8 mouse cellular contexts compared by ENCODE assay signal in genomic region chr4:81563574-81563973, GRCm38 (mm10).
DNase-seq lines count a peak whose midpoint lies in the region; ATAC-seq lines count a peak whose summit lies in the region.

No protein-coding gene starts in this region.

- no peaks in the 10 kb centered on the region for H3K36me3 ChIP-seq in heart, embryonic 15.5 days

- no peak; the same call in 1 of the 2 replicates for ATAC-seq in heart, embryonic 15.5 days (replicated peaks; ENCODE audit: insufficient number of reproducible peaks, insufficient read depth, low FRiP score, low read depth)

- peak; percentile 23 for DNase-seq in embryo, embryonic 10 days (ENCODE audit: low spot score)
- no peak for DNase-seq in embryo, embryonic 9.5 days (ENCODE audit: extremely low spot score)
- DNase-seq in kidney, postnatal 4 days = peak; percentile 16 to 36
- no peak for DNase-seq in kidney, postnatal 10 days
- peak; percentile 73 for DNase-seq in lung, postnatal 36 days
- no peak for DNase-seq in adrenal gland, postnatal 25 days
- no peak for DNase-seq in ovary, adult 18-20 months (ENCODE audit: low spot score)

- peak overlapping the region; percentile 39 for H3K4me2 ChIP-seq in heart, embryonic 15.5 days

- no peaks in the 10 kb centered on the region for H3K27me3 ChIP-seq in heart, embryonic 15.5 days

- peak overlapping the region; percentile 23; the same call in 1 of the 2 replicates for H3K9ac ChIP-seq in heart, embryonic 15.5 days

- WGBS in heart, embryonic 15.5 days = 16% methylated on average over 10 of the region's 10 CpGs

- no peak overlapping the region for H3K4me3 ChIP-seq in heart, embryonic 15.5 days

- H3K27ac ChIP-seq in heart, embryonic 15.5 days = peak overlapping the region; percentile 68

- H3K4me1 ChIP-seq in heart, embryonic 15.5 days (replicated peaks) = peaks cover 34% of the 10 kb centered on the region

- H3K9me3 ChIP-seq in heart, embryonic 15.5 days (replicated peaks) = no peaks in the 10 kb centered on the region

Comparison
In these comparisons a context has a peak if more than half of its experiments do, and no peak if none do; other contexts are left out.
1. DNase-seq: peak in embryo, embryonic 10 days (single experiment), kidney, postnatal 4 days (2 of 2) and lung, postnatal 36 days (single experiment); none in embryo, embryonic 9.5 days (single experiment), kidney, postnatal 10 days (single experiment), adrenal gland, postnatal 25 days (single experiment) and ovary, adult 18-20 months (single experiment).